Mouse (Mus musculus): ENCODE results near the gene Bcam. TPM values are rescaled to one million over a fixed set of nuclear protein-coding genes. Genes with fewer than 3 reads are reported as not detected.

Bcam gene
- total and polyA plus RNA-seq, 2 experiments: 2.3 to 4.8 TPM

- 0 out of 2 replicates have a peak overlapping the region, but pooled peaks have one; percentile 36 for H3K9ac ChIP-seq (ENCODE audit: low read depth, low read length)
- peak overlapping the region; percentile 16; the same call in 1 of the 2 replicates for H3K4me3 ChIP-seq (ENCODE audit: insufficient read depth, low read depth, low read length)
- no peaks in the 10 kb centered on the region for H3K79me2 ChIP-seq (ENCODE audit: control insufficient read depth, insufficient read depth, low read length)
- no peaks in the 10 kb centered on the region for H3K27me3 ChIP-seq (ENCODE audit: control insufficient read depth, insufficient read depth, low read length)
- WGBS: 65% methylated on average over 23 of the region's 24 CpGs
- no peaks in the 10 kb centered on the region for H3K36me3 ChIP-seq (ENCODE audit: control insufficient read depth, insufficient read depth, low read length)
- H3K4me1 ChIP-seq (ENCODE audit: control insufficient read depth, insufficient read depth, low read length): no peaks in the 10 kb centered on the region; the same call in 1 of the 2 replicates
- peak overlapping the region; percentile 55 for H3K27ac ChIP-seq (replicated peaks; ENCODE audit: insufficient read depth, low read depth, low read length)
- no peak for DNase-seq (ENCODE audit: extremely low read depth, low read depth, low spot score)
- 0 out of 2 replicates have a peak, but pooled peaks have one; percentile 11 for TF ChIP-seq POLR2A (IDR thresholded peaks at IDR 0.05; ENCODE audit: extremely low read depth, insufficient read depth, low read length)
- TF ChIP-seq CTCF (IDR thresholded peaks at IDR 0.05; ENCODE audit: low read depth, low read length): no peak
Observed at GRCm38 (mm10) chr7:19755851-19756786, 14.7 kb downstream of the Bcam start.

GRCm38 (mm10) chr7:19755008-19755407 lies 15.8 kb downstream of the Bcam start:
- no peaks in the 10 kb centered on the region for H3K36me3 ChIP-seq (ENCODE audit: control insufficient read depth, insufficient read depth, low read length)
- H3K9ac ChIP-seq (ENCODE audit: low read depth, low read length): no peak overlapping the region
- no peaks in the 10 kb centered on the region for H3K79me2 ChIP-seq (ENCODE audit: control insufficient read depth, insufficient read depth, low read length)
- no peak for TF ChIP-seq POLR2A (IDR thresholded peaks at IDR 0.05; ENCODE audit: extremely low read depth, insufficient read depth, low read length)
- peak; percentile 23; the same call in 1 of the 2 replicates for TF ChIP-seq CTCF (IDR thresholded peaks at IDR 0.05; ENCODE audit: low read depth, low read length)
- H3K27ac ChIP-seq (replicated peaks; ENCODE audit: insufficient read depth, low read depth, low read length): no peak overlapping the region
- no peak overlapping the region for H3K4me3 ChIP-seq (ENCODE audit: insufficient read depth, low read depth, low read length)
- WGBS: 93% methylated on average over 2 of the region's 2 CpGs
- no peak for DNase-seq (ENCODE audit: extremely low read depth, low read depth, low spot score)
- peaks cover 7% of the 10 kb centered on the region for H3K4me1 ChIP-seq (ENCODE audit: control insufficient read depth, insufficient read depth, low read length)
- no peaks in the 10 kb centered on the region for H3K27me3 ChIP-seq (ENCODE audit: control insufficient read depth, insufficient read depth, low read length)

GRCm38 (mm10) chr7:19754065-19754464 lies 16.8 kb downstream of the Bcam start:
- peaks cover 1% of the 10 kb centered on the region; the same call in 1 of the 2 replicates for H3K79me2 ChIP-seq (ENCODE audit: control insufficient read depth, insufficient read depth, low read length)
- no peak overlapping the region for H3K9ac ChIP-seq (ENCODE audit: low read depth, low read length)
- H3K27ac ChIP-seq (replicated peaks; ENCODE audit: insufficient read depth, low read depth, low read length): no peak overlapping the region
- H3K27me3 ChIP-seq (ENCODE audit: control insufficient read depth, insufficient read depth, low read length): no peaks in the 10 kb centered on the region
- 66% methylated on average over 1 of the region's 1 CpGs for WGBS
- no peak for DNase-seq (ENCODE audit: extremely low read depth, low read depth, low spot score)
- no peaks in the 10 kb centered on the region for H3K36me3 ChIP-seq (ENCODE audit: control insufficient read depth, insufficient read depth, low read length)
- peaks cover 8% of the 10 kb centered on the region for H3K4me1 ChIP-seq (ENCODE audit: control insufficient read depth, insufficient read depth, low read length)
- no peak overlapping the region for H3K4me3 ChIP-seq (ENCODE audit: insufficient read depth, low read depth, low read length)
- TF ChIP-seq CTCF (IDR thresholded peaks at IDR 0.05; ENCODE audit: low read depth, low read length) (no peak), POLR2A (IDR thresholded peaks at IDR 0.05; ENCODE audit: extremely low read depth, insufficient read depth, low read length) (no peak)

GRCm38 (mm10) chr7:19753587-19753986 lies 17.2 kb downstream of the Bcam start:
- H3K4me3 ChIP-seq (ENCODE audit: insufficient read depth, low read depth, low read length): no peak overlapping the region
- no peak overlapping the region for H3K9ac ChIP-seq (ENCODE audit: low read depth, low read length)
- no peaks in the 10 kb centered on the region for H3K36me3 ChIP-seq (ENCODE audit: control insufficient read depth, insufficient read depth, low read length)
- peaks cover 6% of the 10 kb centered on the region; the same call in 1 of the 2 replicates for H3K79me2 ChIP-seq (ENCODE audit: control insufficient read depth, insufficient read depth, low read length)
- no peak overlapping the region for H3K27ac ChIP-seq (replicated peaks; ENCODE audit: insufficient read depth, low read depth, low read length)
- WGBS: 71% methylated on average over 7 of the region's 7 CpGs
- no peak for DNase-seq (ENCODE audit: extremely low read depth, low read depth, low spot score)
- no peaks in the 10 kb centered on the region for H3K27me3 ChIP-seq (ENCODE audit: control insufficient read depth, insufficient read depth, low read length)
- no peak for TF ChIP-seq CTCF (IDR thresholded peaks at IDR 0.05; ENCODE audit: low read depth, low read length)
- TF ChIP-seq POLR2A (IDR thresholded peaks at IDR 0.05; ENCODE audit: extremely low read depth, insufficient read depth, low read length): no peak
- H3K4me1 ChIP-seq (ENCODE audit: control insufficient read depth, insufficient read depth, low read length): peaks cover 8% of the 10 kb centered on the region

GRCm38 (mm10) chr7:19752652-19753051 lies 18.2 kb downstream of the Bcam start:
- H3K9ac ChIP-seq (ENCODE audit: low read depth, low read length): no peak overlapping the region
- H3K79me2 ChIP-seq (ENCODE audit: control insufficient read depth, insufficient read depth, low read length): peaks cover 6% of the 10 kb centered on the region; the same call in 1 of the 2 replicates
- no peak for TF ChIP-seq POLR2A (IDR thresholded peaks at IDR 0.05; ENCODE audit: extremely low read depth, insufficient read depth, low read length)
- TF ChIP-seq CTCF (IDR thresholded peaks at IDR 0.05; ENCODE audit: low read depth, low read length): peak; percentile 70
- no peaks in the 10 kb centered on the region for H3K27me3 ChIP-seq (ENCODE audit: control insufficient read depth, insufficient read depth, low read length)
- peak; percentile 49 for DNase-seq (ENCODE audit: extremely low read depth, low read depth, low spot score)
- H3K4me3 ChIP-seq (ENCODE audit: insufficient read depth, low read depth, low read length): no peak overlapping the region
- no peak overlapping the region for H3K27ac ChIP-seq (replicated peaks; ENCODE audit: insufficient read depth, low read depth, low read length)
- no peaks in the 10 kb centered on the region for H3K36me3 ChIP-seq (ENCODE audit: control insufficient read depth, insufficient read depth, low read length)
- peaks cover 8% of the 10 kb centered on the region for H3K4me1 ChIP-seq (ENCODE audit: control insufficient read depth, insufficient read depth, low read length)
- WGBS: 82% methylated on average over 8 of the region's 8 CpGs

GRCm38 (mm10) chr7:19751070-19751383 lies 19.8 kb downstream of the Bcam start:
- Histone ChIP-seq H3K27me3 (ENCODE audit: control insufficient read depth, insufficient read depth, low read length) (no peaks in the 10 kb centered on the region), H3K4me1 (ENCODE audit: control insufficient read depth, insufficient read depth, low read length) (peaks cover 16% of the 10 kb centered on the region), H3K9ac (ENCODE audit: low read depth, low read length) (no peak overlapping the region), H3K4me3 (ENCODE audit: insufficient read depth, low read depth, low read length) (no peak overlapping the region), H3K27ac (replicated peaks; ENCODE audit: insufficient read depth, low read depth, low read length) (peak overlapping the region; percentile 84), H3K79me2 (ENCODE audit: control insufficient read depth, insufficient read depth, low read length) (peaks cover 14% of the 10 kb centered on the region; the same call in 1 of the 2 replicates), H3K36me3 (ENCODE audit: control insufficient read depth, insufficient read depth, low read length) (no peaks in the 10 kb centered on the region)
- 43% methylated on average over 4 of the region's 4 CpGs for WGBS
- TF ChIP-seq CTCF (IDR thresholded peaks at IDR 0.05; ENCODE audit: low read depth, low read length): no peak
- no peak for TF ChIP-seq POLR2A (IDR thresholded peaks at IDR 0.05; ENCODE audit: extremely low read depth, insufficient read depth, low read length)
- DNase-seq (ENCODE audit: extremely low read depth, low read depth, low spot score): peak; percentile 8
